In genomic region chr1:171713736-171714135, GRCm38 (mm10) we compare ENCODE assay signal across 3 mouse cellular contexts. TPM values are rescaled to one million over a fixed set of nuclear protein-coding genes. Genes with fewer than 3 reads are reported as not detected.
"Had no signal": no experiment of that assay in that cellular context is flagged by ENCODE, and none has a peak within 500 bp of the region (broad histone marks: within the 10 kb centered on the region; RNA-seq: fewer than 3 reads in every experiment).

No protein-coding gene starts in this region.

RNA-seq across cellular contexts. Expression of gene Cd48, which starts 31.9 kb away (rescaled TPM):
- total RNA-seq: layer of hippocampus, adult 2 months had no signal
- polyA plus RNA-seq: myocyte had no signal

RNA-seq across cellular contexts. Expression of gene Slamf1, which starts 53.2 kb away (rescaled TPM):
- total RNA-seq: megakaryocyte, adult 5-6 weeks had no signal
- polyA plus RNA-seq: myocyte had no signal
